Mouse (Mus musculus) cerebellum, adult 11-12 months (tissue): ENCODE data around the gene Sema4f.

Source experiments
- DNase-seq: peaks from one replicate; pipeline ENCODE4 v3.0.0; 2022

Sema4f gene

DNA sequence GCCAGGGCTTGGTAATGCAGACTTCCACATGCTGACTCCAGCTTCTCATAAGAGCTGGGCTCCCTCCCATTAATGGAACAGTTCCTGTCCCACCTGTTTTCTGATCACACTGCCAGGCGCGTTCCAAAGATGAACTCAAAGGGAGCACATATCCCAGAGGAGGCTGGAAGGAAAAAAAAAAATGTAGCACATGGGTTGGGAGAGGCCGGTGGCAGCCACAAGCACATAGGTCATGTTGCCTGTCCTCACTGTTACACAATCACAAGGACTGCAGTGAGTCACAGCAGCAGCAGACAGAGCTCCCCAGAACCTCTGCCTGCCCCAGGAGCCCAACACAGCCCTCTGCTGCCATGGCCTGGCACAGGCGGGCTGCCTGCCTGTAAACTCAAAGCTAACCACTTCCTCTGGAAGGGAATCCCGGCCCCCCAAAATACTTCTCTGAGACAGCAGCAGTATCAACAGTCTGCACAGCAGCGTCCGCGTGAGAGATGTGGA is 76.1 kb downstream of the Sema4f start:
- DNase-seq: no peak

GRCm38 (mm10) chr6:82862475-82862874 is 77.1 kb downstream of the Sema4f start:
- DNase-seq: no peak

GRCm38 (mm10) chr6:82862042-82862441 is 77.5 kb downstream of the Sema4f start:
- DNase-seq: no peak
